24 mouse cellular contexts compared by ENCODE assay signal in genomic region chr17:42956588-42956987, GRCm38 (mm10).
"Had no signal": no experiment of that assay in that cellular context is flagged by ENCODE, and none has a peak within 500 bp of the region (broad histone marks: within the 10 kb centered on the region; RNA-seq: fewer than 3 reads in every experiment).

No protein-coding gene starts in this region.

- H3K27ac ChIP-seq: gastrocnemius, adult 2 months; hindbrain, embryonic 14.5 days; intestine, embryonic 15.5 days; layer of hippocampus, adult 2 months; left cerebral cortex, adult 2 months; limb, embryonic 10.5 days; limb, embryonic 12.5 days; liver, embryonic 13.5 days; liver, embryonic 15.5 days had no signal

- DNase-seq: gastrocnemius, adult 2 months; gastrocnemius, postnatal 10 days; gastrocnemius, postnatal 25 days; heart, postnatal 14 days; heart, postnatal 36 days; kidney, adult 18-20 months; kidney, adult 8-10 months; kidney, postnatal 10 days; kidney, postnatal 25 days; kidney, postnatal 4 days; liver; liver, embryonic 13.5 days had no signal

- H3K4me3 ChIP-seq: gastrocnemius, adult 2 months; heart, embryonic 12.5 days; intestine, embryonic 15.5 days; layer of hippocampus, adult 2 months; left cerebral cortex, adult 2 months; limb, embryonic 10.5 days; limb, embryonic 12.5 days; liver, embryonic 13.5 days; liver, embryonic 15.5 days had no signal

- H3K4me1 ChIP-seq: heart, embryonic 12.5 days; intestine, embryonic 15.5 days; limb, embryonic 12.5 days; liver, embryonic 13.5 days; liver, embryonic 15.5 days had no signal

- ATAC-seq: hindbrain, embryonic 16.5 days; inflammation-experienced regulatory T-cells, adult 6 months; intestine, embryonic 15.5 days; intestine, postnatal 0 days had no signal

- H3K9me3 ChIP-seq: heart, embryonic 12.5 days; intestine, embryonic 15.5 days; limb, embryonic 10.5 days; limb, embryonic 12.5 days; liver, embryonic 13.5 days; liver, embryonic 15.5 days had no signal

- H3K4me2 ChIP-seq: heart, embryonic 12.5 days; hindbrain, embryonic 14.5 days; intestine, embryonic 15.5 days; limb, embryonic 12.5 days; liver, embryonic 11.5 days; liver, embryonic 13.5 days; liver, embryonic 15.5 days had no signal

- H3K27me3 ChIP-seq: intestine, embryonic 15.5 days; limb, embryonic 12.5 days; liver, embryonic 13.5 days; liver, embryonic 15.5 days had no signal

- H3K9ac ChIP-seq: heart, embryonic 12.5 days; hindbrain, embryonic 14.5 days; intestine, embryonic 15.5 days; limb, embryonic 12.5 days; liver, embryonic 13.5 days; liver, embryonic 15.5 days had no signal

- H3K36me3 ChIP-seq: heart, embryonic 12.5 days; intestine, embryonic 15.5 days; limb, embryonic 10.5 days; limb, embryonic 12.5 days; liver, embryonic 13.5 days; liver, embryonic 15.5 days had no signal
